Mouse (Mus musculus) neural tube, embryonic 14.5 days (tissue): Measurements from ENCODE around the gene Plekhg5. TPM values are rescaled to one million over a fixed set of nuclear protein-coding genes. Genes with fewer than 3 reads are reported as not detected.
"Not testable (repeated sequence)": the region's sequence is repeated elsewhere in the genome, so short reads cannot be mapped to it uniquely, and the experiment has no call there.

Experiments used
- ATAC-seq: fragments of 200-750 bp; cut with Nextera tagmentation; 2 replicates; pipeline ENCODE4 v1.8.0; 2017; ENCODE audit warnings: low read depth, mild to moderate bottlenecking, moderate TSS enrichment, moderate library complexity
- H3K27ac ChIP-seq: fragments of 300-500 bp; sonication (generic); 2 replicates; pipeline ENCODE4 v1.5.1; 2014; ENCODE audit warnings: low read depth, mild to moderate bottlenecking, control low read depth, low read length, moderate library complexity, mixed read lengths
- H3K27me3 ChIP-seq: fragments of 300-500 bp; sonication (generic); 2 replicates; pipeline ENCODE4 v1.6.1; 2014; ENCODE audit warnings: low read length; ENCODE audit not compliant: control insufficient read depth, insufficient read depth
- H3K36me3 ChIP-seq: fragments of 300-500 bp; sonication (generic); 2 replicates; pipeline ENCODE4 v1.6.1; 2014; ENCODE audit warnings: low read length, mixed read lengths; ENCODE audit not compliant: control insufficient read depth, insufficient read depth
- H3K4me1 ChIP-seq: fragments of 300-500 bp; sonication (generic); 2 replicates; pipeline ENCODE4 v1.6.1; 2014; ENCODE audit warnings: low read length; ENCODE audit not compliant: control insufficient read depth, insufficient read depth
- H3K4me2 ChIP-seq: fragments of 300-500 bp; sonication (generic); 2 replicates; pipeline ENCODE4 v1.6.1; 2014; ENCODE audit warnings: mild to moderate bottlenecking, low read depth, low read length, control low read depth
- H3K4me3 ChIP-seq: fragments of 300-500 bp; sonication (generic); 2 replicates; pipeline ENCODE4 v1.5.1; 2014; ENCODE audit warnings: low read depth, low read length, control low read depth, mixed read lengths
- H3K9ac ChIP-seq: fragments of 300-500 bp; sonication (generic); replicated peaks from 2 replicates; pipeline ENCODE4 v1.6.1; 2014; ENCODE audit warnings: low read depth, mild to moderate bottlenecking, control low read depth, low read length, mixed read lengths
- H3K9me3 ChIP-seq: fragments of 300-500 bp; sonication (generic); 2 replicates; pipeline ENCODE4 v1.6.1; 2016; ENCODE audit warnings: low read length; ENCODE audit not compliant: control insufficient read depth
- WGBS: fragments of 180-500 bp; shearing (Covaris S2); extraction: QIAGEN DNeasy Blood & Tissue Kit; methylation state at CpG from one replicate; pipeline ENCODE4 v1.1.7; 2014; 5-methylcytosine and 5-hydroxymethylcytosine counted together
- polyA plus RNA-seq: library from polyadenylated mRNA; unstranded; fragments of >200 nt; fragmentation: Nextera tagmentation; extraction: Ambion mirVana; gene quantifications from 2 replicates; pipeline ENCODE4 v1.2.1, GENCODE M21; 2014

Plekhg5 gene
- polyA plus RNA-seq, 1 experiment from 2014 or later = 9.6 TPM

GRCm38 (mm10) chr4:152036464-152036863, 35.8 kb upstream of the Plekhg5 start:
- H3K27me3 ChIP-seq, H3K9me3 ChIP-seq, H3K9ac ChIP-seq, H3K27ac ChIP-seq, H3K4me2 ChIP-seq, H3K36me3 ChIP-seq, ATAC-seq, H3K4me3 ChIP-seq, H3K4me1 ChIP-seq: not testable (repeated sequence)
- WGBS = 94% methylated on average over 6 of the region's 6 CpGs

- H3K27ac ChIP-seq = peak within 1 kb of the TSS; percentile 34; the same call in 1 of the 2 replicates
- no peaks in the 10 kb centered on the region for H3K9me3 ChIP-seq
- H3K36me3 ChIP-seq = peaks cover 15% of the 10 kb centered on the region
- peak within 1 kb of the TSS; percentile 78 for H3K9ac ChIP-seq
- no peaks in the 10 kb centered on the region; the same call in 1 of the 2 replicates for H3K27me3 ChIP-seq
- H3K4me3 ChIP-seq = peak within 1 kb of the TSS; percentile 96
- H3K4me2 ChIP-seq = peak within 1 kb of the TSS; percentile 87
- peaks cover 9% of the 10 kb centered on the region for H3K4me1 ChIP-seq
- no peak for ATAC-seq
- WGBS = 53% methylated on average over 10 of the region's 10 CpGs
These were observed 33.9 kb upstream of the Plekhg5 start, which contains the start of gene Tas1r1 for GRCm38 (mm10) chr4:152038225-152038984. Gene Tas1r1 (minus strand): TSS chr4:152038568.

GRCm38 (mm10) chr4:152038985-152039830, 33.1 kb upstream of the Plekhg5 start, which contains the start of gene Nol9:
Gene Nol9 (plus strand): TSS chr4:152039321.
- H3K27ac ChIP-seq = peak within 1 kb of the TSS; percentile 34; the same call in 1 of the 2 replicates

GRCm38 (mm10) chr4:152039831-152040310, 32.4 kb upstream of the Plekhg5 start:
- Histone ChIP-seq H3K27ac (no peak overlapping the region), H3K4me1 (peaks cover 9% of the 10 kb centered on the region), H3K9me3 (no peaks in the 10 kb centered on the region), H3K9ac (peak overlapping the region; percentile 78), H3K4me2 (peak overlapping the region; percentile 87), H3K36me3 (peaks cover 25% of the 10 kb centered on the region), H3K27me3 (no peaks in the 10 kb centered on the region; the same call in 1 of the 2 replicates), H3K4me3 (peak overlapping the region; percentile 96)
- WGBS = 4% methylated on average over 25 of the region's 25 CpGs
- no peak for ATAC-seq

More at GRCm38 (mm10) chr4:152038985-152039830, 33.1 kb upstream of the Plekhg5 start, which contains the start of gene Nol9:
- peak; percentile 90 for ATAC-seq
- Histone ChIP-seq H3K4me1 (peaks cover 9% of the 10 kb centered on the region), H3K36me3 (peaks cover 23% of the 10 kb centered on the region), H3K9me3 (no peaks in the 10 kb centered on the region), H3K4me2 (peak within 1 kb of the TSS; percentile 87), H3K9ac (peak within 1 kb of the TSS; percentile 78), H3K4me3 (peak within 1 kb of the TSS; percentile 96), H3K27me3 (no peaks in the 10 kb centered on the region; the same call in 1 of the 2 replicates)
- under 1% methylated on average over 69 of the region's 86 CpGs for WGBS

- Histone ChIP-seq H3K4me2 (no peak overlapping the region), H3K9me3 (no peaks in the 10 kb centered on the region), H3K27ac (no peak overlapping the region), H3K36me3 (peaks cover 38% of the 10 kb centered on the region), H3K27me3 (no peaks in the 10 kb centered on the region; the same call in 1 of the 2 replicates), H3K4me3 (no peak overlapping the region), H3K9ac (no peak overlapping the region), H3K4me1 (peaks cover 9% of the 10 kb centered on the region)
- 97% methylated on average over 22 of the region's 22 CpGs for WGBS
- no peak for ATAC-seq
These were observed 30.2 kb upstream of the Plekhg5 start for GRCm38 (mm10) chr4:152041924-152042641.

- Histone ChIP-seq H3K4me1 (peaks cover 9% of the 10 kb centered on the region), H3K27ac (no peak overlapping the region), H3K9ac (no peak overlapping the region), H3K36me3 (peaks cover 44% of the 10 kb centered on the region), H3K9me3 (no peaks in the 10 kb centered on the region), H3K27me3 (no peaks in the 10 kb centered on the region; the same call in 1 of the 2 replicates), H3K4me2 (no peak overlapping the region), H3K4me3 (no peak overlapping the region)
- ATAC-seq = no peak
- 85% methylated on average over 3 of the region's 3 CpGs for WGBS
These were observed 29.1 kb upstream of the Plekhg5 start for GRCm38 (mm10) chr4:152043171-152043570.

- Histone ChIP-seq H3K4me2 (no peak overlapping the region), H3K4me1 (peaks cover 9% of the 10 kb centered on the region), H3K9ac (no peak overlapping the region), H3K27me3 (no peaks in the 10 kb centered on the region; the same call in 1 of the 2 replicates), H3K9me3 (no peaks in the 10 kb centered on the region), H3K27ac (no peak overlapping the region), H3K36me3 (peaks cover 48% of the 10 kb centered on the region), H3K4me3 (no peak overlapping the region)
- no peak for ATAC-seq
- WGBS = 74% methylated on average over 6 of the region's 6 CpGs
These were observed 27.7 kb upstream of the Plekhg5 start for GRCm38 (mm10) chr4:152044609-152045008.

GRCm38 (mm10) chr4:152062390-152063110, 9.7 kb upstream of the Plekhg5 start:
- no peaks in the 10 kb centered on the region for H3K4me1 ChIP-seq
- H3K9me3 ChIP-seq = no peaks in the 10 kb centered on the region
- H3K4me2 ChIP-seq = no peak overlapping the region
- H3K4me3 ChIP-seq = no peak overlapping the region
- WGBS = 74% methylated on average over 9 of the region's 9 CpGs
- no peaks in the 10 kb centered on the region for H3K27me3 ChIP-seq
- no peak overlapping the region for H3K9ac ChIP-seq
- no peak for ATAC-seq
- peaks cover 21% of the 10 kb centered on the region for H3K36me3 ChIP-seq
- H3K27ac ChIP-seq = no peak overlapping the region
